Mouse (Mus musculus) stomach, adult 2 months (tissue): ENCODE data around the gene Xrn2. TPM values are rescaled to one million over a fixed set of nuclear protein-coding genes. Genes with fewer than 3 reads are reported as not detected.

ENCODE experiments used
- polyA plus RNA-seq: library from polyadenylated mRNA; depleted of rRNA; stranded (reverse); fragments of >200 nt; gene quantifications from 2 replicates; pipeline ENCODE4 v1.2.3, GENCODE M21; 2012; rRNA removed

Xrn2 gene
- polyA plus RNA-seq, result 1.8 and 3.3 TPM in 2 replicates

GRCm38 (mm10) chr2:147012623-147013184 lies at the start of gene Xrn2:
TSS of gene Xrn2 (plus strand) at chr2:147012996.

DNA sequence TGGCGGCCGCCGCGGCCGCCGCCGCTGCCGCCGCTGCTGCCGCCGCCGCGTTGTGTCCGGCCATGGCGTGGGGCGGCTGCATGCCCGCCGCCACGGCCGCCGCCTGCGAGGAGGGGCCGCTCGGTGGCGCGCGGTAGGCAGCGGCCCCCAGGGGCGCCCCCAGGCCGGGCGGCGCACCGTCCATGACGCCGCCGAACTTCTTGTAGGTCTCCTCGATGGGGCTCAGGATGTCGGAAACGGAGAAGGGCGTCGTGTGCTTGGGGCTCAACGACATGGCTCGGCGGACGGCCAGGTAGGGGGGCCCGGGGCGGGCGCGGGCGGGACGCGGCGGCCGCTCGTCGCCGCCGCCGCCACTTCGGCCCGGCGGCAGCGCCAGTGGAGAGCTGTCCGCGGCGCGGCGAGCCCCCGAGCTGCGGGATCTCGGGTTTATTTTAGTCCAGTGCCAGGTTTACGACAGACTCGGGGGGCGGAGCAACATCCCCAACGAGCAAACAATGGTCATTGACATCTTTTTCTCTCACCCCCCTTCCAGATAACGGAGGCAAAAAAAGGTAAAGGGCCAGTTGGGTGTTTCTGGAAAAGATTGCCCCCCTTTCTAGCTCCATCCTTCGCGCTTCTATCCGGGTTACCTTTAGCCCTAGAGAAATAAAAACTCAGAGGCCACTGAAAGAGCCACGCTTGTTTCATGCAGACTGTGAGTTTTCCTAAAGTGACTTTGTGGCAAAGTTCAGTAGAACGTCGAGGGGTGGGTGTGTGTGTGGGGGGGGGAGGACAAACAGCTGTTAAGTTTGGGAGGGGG lies 72.5 kb downstream of the Xrn2 start, which contains the start of gene Nkx2-4:
Nkx2-4 (minus strand) TSS at position 374 of the 799 bp plus-strand sequence.

Other genes starting within 250 kb of the Xrn2 start
- gene Kiz, start 157.1 kb upstream of the Xrn2 start, polyA plus RNA-seq, result 0.26 and 0.27 TPM in 2 replicates
- not detected in 2 replicates for gene Nkx2-4, start 72.4 kb downstream of the Xrn2 start, polyA plus RNA-seq
- gene Nkx2-2, start 181.2 kb downstream of the Xrn2 start, polyA plus RNA-seq, result 0.53 and 0.80 TPM in 2 replicates